Mouse (Mus musculus) cerebellum, adult 8-10 months (tissue): ENCODE results near the gene Tsks.

Experiments
- DNase-seq: peaks from one replicate; pipeline ENCODE4 v3.0.0; 2022

The Tsks gene

GRCm38 (mm10) chr7:44942904-44943303, at the start of gene Tsks:
TSS of gene Tsks (plus strand) at chr7:44943204.
- no peak for DNase-seq

- no peak for DNase-seq
These were observed 48.8 kb upstream of the Tsks start for GRCm38 (mm10) chr7:44894175-44894574.

DNA sequence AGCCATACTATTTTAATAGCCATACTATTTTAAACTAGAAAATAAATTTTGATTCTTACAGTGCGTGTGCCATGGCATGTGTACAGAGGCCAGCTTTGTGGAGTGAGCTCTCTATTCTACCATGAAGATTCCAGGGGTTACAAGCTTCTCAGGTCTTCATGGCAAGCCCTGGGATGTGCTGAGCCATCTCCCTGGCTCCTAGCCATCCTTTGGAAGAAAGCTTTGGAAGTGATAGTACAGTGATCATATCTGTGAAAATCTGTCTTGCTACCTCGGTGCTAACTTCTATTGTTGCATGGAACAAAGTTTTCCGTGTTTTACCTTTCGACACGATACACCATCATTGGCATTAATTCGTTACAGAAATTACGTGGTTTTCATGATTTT, 47.8 kb upstream of the Tsks start:
- DNase-seq: no peak

GRCm38 (mm10) chr7:44895593-44896434, 47.2 kb upstream of the Tsks start, which contains the start of gene Fuz:
TSS of gene Fuz (plus strand) at chr7:44896079.
- peak; percentile 89 for DNase-seq

DNA sequence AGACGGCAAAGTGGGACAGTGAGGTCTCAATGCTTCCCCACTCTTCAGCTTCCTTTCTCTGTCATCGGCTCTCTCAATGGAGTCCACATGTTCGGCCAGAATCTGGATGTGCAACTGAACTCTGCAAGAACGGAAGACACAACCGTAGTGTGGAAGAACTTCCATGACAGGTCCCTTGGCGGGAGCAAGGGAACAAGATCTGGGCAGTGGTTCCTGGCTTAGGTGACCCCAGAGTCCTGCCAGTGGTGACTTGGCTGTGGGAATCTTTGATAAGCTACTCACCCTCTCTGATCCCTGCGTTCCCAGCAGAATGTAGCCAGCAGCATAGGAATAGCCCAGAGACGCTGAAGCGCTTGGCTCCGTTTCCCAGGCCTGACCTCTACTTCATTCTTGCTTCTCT, 46.5 kb upstream of the Tsks start:
- no peak for DNase-seq

- no peak for DNase-seq
These were observed 44.4 kb upstream of the Tsks start for GRCm38 (mm10) chr7:44898607-44899006.

DNA sequence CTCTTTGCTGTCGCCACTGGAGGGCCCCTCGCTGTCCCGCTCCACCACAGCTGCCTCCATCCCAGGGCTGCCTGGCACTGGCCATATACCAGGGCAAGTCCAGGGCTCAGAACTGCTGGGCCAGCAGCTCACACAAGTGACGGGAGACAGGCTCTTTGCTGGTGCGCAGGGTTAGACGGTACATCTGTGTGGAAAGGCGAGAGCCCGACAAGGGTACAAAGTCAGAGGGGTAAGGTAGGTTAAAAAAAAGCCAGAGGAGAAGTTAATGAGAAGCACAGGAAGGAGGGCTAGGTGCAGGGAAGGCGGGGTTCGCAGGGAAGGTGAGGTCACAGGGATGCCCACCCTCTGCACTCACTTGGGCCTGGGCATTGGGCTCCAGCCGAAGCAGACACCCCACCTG, 42.4 kb upstream of the Tsks start:
- no peak for DNase-seq

DNA sequence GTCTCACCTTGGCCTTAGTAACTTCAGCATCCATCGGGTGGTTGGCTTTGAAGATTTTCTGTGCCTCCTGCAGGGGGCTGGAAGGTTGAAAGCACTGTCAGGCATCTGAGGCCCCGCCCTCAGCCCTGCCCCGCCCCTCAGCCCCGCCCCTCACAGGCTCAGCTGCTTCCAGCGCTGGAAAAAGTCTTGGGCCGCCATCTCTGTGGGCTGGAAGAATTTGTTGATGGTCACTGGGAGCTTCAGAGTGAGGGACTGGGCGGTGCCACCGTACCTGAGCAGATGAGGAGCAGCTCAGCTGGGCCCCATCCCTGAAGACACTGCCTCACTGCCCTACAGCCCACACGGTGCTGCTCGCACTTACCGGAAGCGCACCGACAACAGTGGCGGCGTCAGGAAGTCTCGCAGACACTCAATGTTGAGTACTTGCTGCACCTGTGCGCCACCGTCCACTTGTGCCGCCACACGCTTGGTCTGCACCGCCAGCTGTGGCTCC, 41.7 kb upstream of the Tsks start:
- DNase-seq: no peak

DNA sequence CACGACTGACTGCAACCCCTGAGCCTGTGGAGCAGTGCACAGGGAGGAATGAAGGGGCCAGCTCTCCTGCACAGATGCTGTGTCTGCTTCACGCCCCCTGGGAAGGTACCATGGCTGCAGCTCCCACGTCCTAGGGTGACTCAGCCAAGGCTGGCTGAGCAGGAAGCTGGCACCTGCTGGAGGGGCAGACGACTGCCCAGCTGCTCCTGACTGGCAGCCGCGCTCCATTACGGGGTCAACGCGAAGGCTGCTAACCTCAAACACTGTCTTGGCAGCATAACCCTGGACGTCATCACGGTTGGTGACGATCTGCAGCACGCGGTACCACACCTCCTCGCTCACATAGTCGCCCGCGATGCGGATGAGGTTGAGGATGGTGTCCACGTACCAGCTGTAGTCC, 37.6 kb upstream of the Tsks start:
- no peak for DNase-seq

DNA sequence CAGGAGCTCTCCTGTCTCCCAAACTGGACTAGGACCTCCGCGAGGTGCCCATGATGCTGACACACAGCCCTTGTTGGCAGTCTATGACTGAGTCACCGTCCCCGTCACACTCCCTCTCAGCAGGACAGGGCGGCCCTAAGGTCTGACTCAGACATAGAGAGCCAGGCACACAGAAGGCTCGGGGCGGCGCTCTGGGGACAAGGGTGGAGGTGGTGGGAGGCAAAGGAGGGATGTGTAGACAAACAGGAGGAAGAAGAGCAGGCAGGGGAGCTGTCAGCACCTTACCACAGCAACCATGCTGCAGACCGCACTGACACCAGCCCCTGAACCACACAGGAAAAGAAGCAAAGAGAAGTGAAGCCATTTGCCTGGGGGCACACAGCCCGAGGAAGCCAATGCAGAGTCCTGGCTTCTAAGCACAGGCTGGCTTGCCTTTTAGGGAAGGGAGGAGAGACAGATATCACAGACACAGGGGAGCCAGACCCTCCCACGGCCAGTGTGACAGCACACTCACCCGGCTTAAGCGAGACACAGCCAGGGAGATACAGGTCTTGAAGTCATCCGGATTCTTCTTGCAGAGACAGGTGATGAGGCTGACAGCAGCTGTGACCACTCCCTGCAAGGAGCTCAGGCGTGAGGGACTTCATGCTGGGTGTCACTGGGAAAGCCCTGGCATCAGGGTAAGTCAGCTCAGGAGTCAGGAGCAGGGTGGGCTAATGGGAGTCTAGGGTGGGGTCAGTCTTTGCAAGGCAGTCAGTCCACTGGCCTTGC, 34.1 kb upstream of the Tsks start:
- no peak for DNase-seq

GRCm38 (mm10) chr7:44914396-44914795, 28.6 kb upstream of the Tsks start:
- DNase-seq: no peak

DNA sequence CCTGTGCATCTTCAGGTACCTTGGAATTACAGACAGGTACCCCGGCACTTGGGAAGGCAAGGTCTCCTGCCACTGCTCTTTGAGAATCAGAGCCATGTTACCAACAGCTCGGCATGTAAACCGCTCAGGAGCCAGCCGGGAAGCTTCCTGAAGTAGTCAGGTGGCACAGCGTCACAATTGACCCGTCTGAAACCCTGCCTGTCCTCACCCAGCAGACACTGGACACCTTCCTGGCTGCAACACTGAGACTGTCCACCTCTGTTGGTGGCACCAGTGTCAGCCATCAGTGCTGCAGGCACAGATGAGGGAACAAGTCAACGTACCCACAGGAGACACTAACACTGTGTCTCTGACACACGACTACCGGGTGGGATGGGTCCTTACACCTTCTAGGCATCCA, 27.7 kb upstream of the Tsks start:
- DNase-seq: no peak

DNA sequence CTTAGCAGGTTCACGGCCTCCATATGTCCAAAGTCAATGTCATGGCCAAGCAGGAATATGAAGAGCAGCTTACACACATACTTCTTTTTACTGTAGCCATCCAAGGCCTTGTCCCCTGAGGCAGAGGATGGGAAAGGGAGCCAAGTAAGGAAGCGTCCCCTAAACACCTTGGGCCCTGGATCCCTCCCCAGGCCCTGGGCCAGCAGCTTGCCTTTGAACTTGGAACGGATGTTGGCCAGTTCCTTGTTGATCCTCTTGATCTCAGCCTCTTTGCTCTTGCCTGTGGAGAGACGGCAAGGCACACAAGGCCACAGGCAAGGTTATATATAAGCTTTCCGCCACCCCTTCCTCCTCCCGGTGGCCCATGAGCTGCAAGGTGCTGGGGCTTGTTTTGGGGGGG, 26.8 kb upstream of the Tsks start:
- no peak for DNase-seq

DNA sequence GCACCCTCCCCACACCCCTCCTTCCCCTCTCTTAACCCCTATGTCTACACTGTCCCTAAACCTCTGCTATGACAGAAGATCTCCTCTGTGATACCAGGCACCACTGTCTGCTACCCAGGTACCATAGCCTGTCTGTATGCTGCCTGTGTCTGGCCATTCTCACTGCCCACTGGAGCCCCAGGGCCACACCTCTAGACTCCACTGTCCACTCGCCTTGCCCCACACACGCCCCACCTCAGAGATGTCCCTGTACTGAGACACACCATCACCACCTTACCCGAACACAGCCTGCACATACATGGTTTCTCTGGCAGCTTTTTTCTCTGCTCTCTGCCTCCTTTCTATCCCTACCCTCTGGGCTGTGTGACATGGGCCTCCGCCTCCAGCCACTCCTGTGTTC, 26.1 kb upstream of the Tsks start:
- no peak for DNase-seq

DNA sequence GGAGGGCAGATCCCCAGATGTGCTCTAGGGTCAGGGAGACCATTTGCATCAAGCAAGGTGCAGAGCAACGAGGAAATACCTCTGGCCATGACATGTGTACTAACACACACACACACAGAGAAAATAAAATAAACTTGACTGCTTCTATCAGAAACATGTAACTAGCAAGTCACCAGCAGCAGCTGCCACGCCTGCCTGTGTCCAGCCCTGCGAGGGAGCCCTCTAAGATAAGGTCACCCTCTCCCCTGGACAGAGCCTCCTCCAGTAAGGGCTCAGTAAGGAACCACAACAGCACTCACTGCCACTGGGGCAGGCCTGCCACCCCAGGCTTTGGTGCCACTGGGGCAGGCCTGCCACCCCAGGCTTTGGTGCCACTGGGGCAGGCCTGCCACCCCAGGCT, 24.8 kb upstream of the Tsks start:
- no peak for DNase-seq

DNA sequence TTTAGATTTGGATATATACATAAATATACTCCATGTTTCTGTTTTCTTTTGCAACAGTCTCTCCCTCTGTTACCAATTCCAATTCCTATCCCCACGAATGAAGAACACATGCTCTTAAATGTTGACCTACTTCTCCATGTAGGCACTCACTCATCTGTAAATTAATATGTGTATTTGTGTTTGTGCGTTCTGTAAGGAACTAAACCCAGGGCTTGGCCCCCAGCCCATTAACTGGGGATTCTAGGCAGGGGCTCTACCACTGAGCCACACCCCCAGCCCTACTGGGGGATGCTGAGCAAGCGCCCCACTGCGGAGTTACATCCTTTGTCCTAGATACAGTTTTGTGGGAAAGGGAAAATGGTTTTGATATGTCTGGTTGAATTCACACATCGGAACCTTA, 23.9 kb upstream of the Tsks start:
- DNase-seq: no peak

GRCm38 (mm10) chr7:44922530-44922929, 20.5 kb upstream of the Tsks start:
- DNase-seq: no peak

GRCm38 (mm10) chr7:44925468-44925867, 17.5 kb upstream of the Tsks start:
- DNase-seq: no peak

- no peak for DNase-seq
These were observed 14.4 kb upstream of the Tsks start for GRCm38 (mm10) chr7:44928570-44928969.

DNA sequence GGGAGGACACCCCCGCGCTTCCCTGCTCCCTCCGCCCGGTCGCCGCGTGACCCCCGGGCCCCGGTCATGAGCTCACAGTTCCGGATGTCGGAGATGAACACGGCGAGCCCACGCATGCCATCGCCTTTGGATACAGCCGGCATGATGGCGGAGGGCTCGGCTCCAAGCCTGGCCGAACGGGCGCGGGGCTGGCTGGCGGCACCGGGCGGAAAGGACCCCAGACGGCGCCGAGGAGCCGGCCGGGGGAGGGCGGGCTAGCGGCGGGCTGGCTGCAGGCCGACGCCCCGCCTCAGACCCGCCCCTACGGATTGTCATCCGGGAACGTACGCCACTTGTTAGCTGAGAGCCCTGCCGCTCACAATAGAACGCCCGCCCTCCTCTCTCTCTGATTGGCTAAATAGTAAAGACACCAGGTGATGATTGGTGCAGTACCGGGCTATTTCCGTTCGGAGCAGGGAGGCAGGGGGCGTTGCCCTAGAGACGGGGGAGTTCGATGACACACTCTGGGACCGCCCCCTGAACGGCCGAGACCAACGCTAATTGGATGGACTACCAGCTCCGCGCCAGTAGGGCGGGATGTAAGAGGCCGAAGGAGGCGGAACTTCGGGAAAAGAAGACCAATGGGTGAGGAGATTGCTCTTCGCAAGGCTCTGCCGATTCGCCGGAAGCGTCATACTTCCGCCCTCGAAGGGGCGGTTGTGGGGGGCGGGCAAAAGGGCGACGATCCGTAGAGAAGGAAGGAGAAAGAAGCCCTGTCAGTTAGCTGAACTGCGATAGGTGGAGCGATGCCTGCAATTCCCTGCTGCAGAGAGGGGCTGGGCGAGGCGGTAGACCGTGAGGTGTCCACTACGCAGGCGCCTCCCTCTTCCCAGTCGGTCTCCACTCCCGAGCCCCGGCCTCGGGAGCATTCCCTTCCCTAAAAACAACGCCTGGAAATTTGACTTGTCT, 13.5 kb upstream of the Tsks start, which contains the start of gene Ap2a1:
Ap2a1 (minus strand) TSS at position 293 of the 948 bp plus-strand sequence.
- peak; percentile 99 for DNase-seq

DNA sequence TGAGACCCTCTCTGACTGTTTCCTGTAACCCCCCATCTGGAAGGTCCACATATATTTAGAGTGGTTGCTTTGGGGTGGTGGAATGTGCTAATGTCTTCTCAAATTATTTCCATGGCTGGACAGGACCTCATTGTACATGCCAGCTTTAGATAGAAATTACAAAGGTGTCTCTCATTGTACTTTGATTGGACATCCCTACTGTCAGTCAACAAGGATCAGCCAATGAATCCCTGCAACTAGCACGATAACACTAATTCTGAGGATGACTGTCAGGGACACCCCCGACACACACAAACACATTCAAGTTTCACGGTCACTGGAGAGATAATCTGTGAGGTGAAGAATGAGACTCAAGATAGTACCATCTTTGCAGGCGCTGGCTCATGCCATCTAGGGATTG, 4.3 kb upstream of the Tsks start:
- DNase-seq: no peak

GRCm38 (mm10) chr7:44949922-44950321, 6.9 kb downstream of the Tsks start:
- DNase-seq: no peak

GRCm38 (mm10) chr7:44951960-44952359, 9.0 kb downstream of the Tsks start:
- DNase-seq: no peak
